Mouse (Mus musculus) left cerebral cortex, postnatal 4 days (tissue): ENCODE measurements around the gene Fam3c. TPM values are rescaled to one million over a fixed set of nuclear protein-coding genes. Genes with fewer than 3 reads are reported as not detected.

Experiments
- total RNA-seq, 2 experiments: library from RNA; stranded (reverse); gene quantifications; 2 replicates each; pipeline ENCODE4 v1.2.3; 2021

Gene Fam3c
- total RNA-seq, 2 experiments from 2014 or later = 105 to 110 TPM

Other genes with a start within 250 kb of the Fam3c start
- 1 to 10 TPM; 1.3 to 1.5 TPM for gene Wnt16, start 68.0 kb downstream of the Fam3c start, total RNA-seq